Mouse (Mus musculus): Measurements from ENCODE around the gene Sgo1.
"Not testable (repeated sequence)": the region's sequence is repeated elsewhere in the genome, so short reads cannot be mapped to it uniquely, and the experiment has no call there.

- not testable (repeated sequence) for TF ChIP-seq CTCF (IDR thresholded peaks at IDR 0.05; ENCODE audit: low read depth); EP300 (optimal IDR thresholded peaks at IDR 0.05)
Measured at GRCm38 (mm10) chr17:53697521-53697920, 8.4 kb upstream of the Sgo1 start.
